Comparison of ENCODE assay signal across 11 mouse cellular contexts in genomic region chr12:104933217-104933616, GRCm38 (mm10).
DNase-seq lines count a peak whose midpoint lies in the region; ATAC-seq and TF ChIP-seq lines count a peak whose summit lies in the region.
"Had no signal": no experiment of that assay in that cellular context is flagged by ENCODE, and none has a peak within 500 bp of the region (broad histone marks: within the 10 kb centered on the region; RNA-seq: fewer than 3 reads in every experiment).

No protein-coding gene starts in this region.

- no peak overlapping the region for H3K4me3 ChIP-seq in lung, embryonic 14.5 days (ENCODE audit: low read depth, low read length)
- H3K4me3 ChIP-seq in MEL (ENCODE audit: control insufficient read depth in 1 of 2, insufficient read depth in 1 of 2, low read depth in 2 of 2, low read length in 2 of 2), result no peak overlapping the region
- no peak overlapping the region for H3K4me3 ChIP-seq in liver, embryonic 14.5 days (ENCODE audit: insufficient read depth in 1 of 2, low read depth in 2 of 2, low read length in 2 of 2)
- H3K4me3 ChIP-seq: lung, embryonic 15.5 days had no signal

- TF ChIP-seq RAD21 in MEL (IDR thresholded peaks at IDR 0.05; ENCODE audit: low read depth, low read length), result peak; percentile 13

- no peak overlapping the region for H3K4me2 ChIP-seq in lung, embryonic 14.5 days
- no peak overlapping the region for H3K4me2 ChIP-seq in liver, embryonic 14.5 days (ENCODE audit: low read depth)
- H3K4me2 ChIP-seq: lung, embryonic 15.5 days had no signal

- no peaks in the 10 kb centered on the region for H3K4me1 ChIP-seq in lung, embryonic 14.5 days (ENCODE audit: insufficient read depth)
- 0 out of 4 replicates have a peak, but pooled peaks cover 0 to 4% of the 10 kb centered on the region in 2 experiments for H3K4me1 ChIP-seq in MEL (ENCODE audit: control insufficient read depth in 1 of 2, insufficient read depth in 2 of 2, low read length in 2 of 2)
- H3K4me1 ChIP-seq in liver, embryonic 14.5 days (replicated peaks; ENCODE audit: control insufficient read depth in 2 of 2, insufficient read depth in 2 of 2, low read length in 1 of 2), result no peaks in the 10 kb centered on the region
- H3K4me1 ChIP-seq: lung, embryonic 15.5 days had no signal

- no peak overlapping the region for H3K27ac ChIP-seq in lung, embryonic 14.5 days (ENCODE audit: low read depth)
- H3K27ac ChIP-seq in MEL (ENCODE audit: control insufficient read depth, low read depth, low read length), result no peak overlapping the region
- no peak overlapping the region for H3K27ac ChIP-seq in liver, embryonic 14.5 days
- H3K27ac ChIP-seq: lung, embryonic 15.5 days had no signal

- ATAC-seq in lung, embryonic 14.5 days (ENCODE audit: insufficient read depth), result no peak
- ATAC-seq in liver, embryonic 14.5 days (ENCODE audit: insufficient read depth), result no peak
- ATAC-seq: forebrain, postnatal 0 days had no signal

- no peak overlapping the region for H3K9ac ChIP-seq in lung, embryonic 14.5 days
- H3K9ac ChIP-seq in MEL (ENCODE audit: control insufficient read depth, low read depth, low read length, poor library complexity, severe bottlenecking), result no peak overlapping the region
- H3K9ac ChIP-seq in liver, embryonic 14.5 days (replicated peaks), result no peak overlapping the region
- H3K9ac ChIP-seq: forebrain, postnatal 0 days; lung, embryonic 15.5 days had no signal

- 42% methylated on average over 2 of the region's 2 CpGs for WGBS in lung, embryonic 14.5 days
- 55% methylated on average over 2 of the region's 2 CpGs for WGBS in liver, embryonic 14.5 days (ENCODE audit: insufficient replicate concordance)

- TF ChIP-seq POLR2A in MEL (IDR thresholded peaks at IDR 0.05; ENCODE audit: control insufficient read depth in 1 of 2, insufficient read depth in 1 of 2, low read depth in 1 of 2, low read length in 2 of 2, poor library complexity in 1 of 2), result no peak

- peak; percentile 52 for TF ChIP-seq CTCF in lung, embryonic 14.5 days (IDR thresholded peaks at IDR 0.05; ENCODE audit: low read depth)
- TF ChIP-seq CTCF in MEL (IDR thresholded peaks at IDR 0.05 in 2 of 3, conservative IDR thresholded peaks at IDR 0.05 in 1 of 3; ENCODE audit: control insufficient read depth in 1 of 3, insufficient read depth in 1 of 3, low read depth in 2 of 3, low read length in 3 of 3, poor library complexity in 1 of 3, severe bottlenecking in 1 of 3), result peak; percentile 39 to 62 (median 50); a peak in 5 of 6 replicates
- peak; percentile 73 for TF ChIP-seq CTCF in liver, embryonic 14.5 days (IDR thresholded peaks at IDR 0.05; ENCODE audit: low read depth)

- H3K9me3 ChIP-seq in lung, embryonic 14.5 days (ENCODE audit: low read depth, low read length), result 0 out of 2 replicates have a peak, but pooled peaks cover 3% of the 10 kb centered on the region
- no peaks in the 10 kb centered on the region for H3K9me3 ChIP-seq in MEL (replicated peaks; ENCODE audit: insufficient read depth, low read length)
- H3K9me3 ChIP-seq in liver, embryonic 14.5 days (ENCODE audit: control insufficient read depth, low read length), result no peaks in the 10 kb centered on the region; the same call in 1 of the 2 replicates

- no peak for TF ChIP-seq EP300 in MEL (IDR thresholded peaks at IDR 0.05; ENCODE audit: low read depth in 1 of 2, low read length in 2 of 2)
- no peak for TF ChIP-seq EP300 in liver, embryonic 14.5 days (IDR thresholded peaks at IDR 0.05; ENCODE audit: low read depth)

- peak; percentile 30 for DNase-seq in embryo, embryonic 10.5 days (ENCODE audit: low spot score)
- DNase-seq in embryo, embryonic 11 days, result no peak
- DNase-seq in lung, embryonic 14.5 days, result peak; percentile 25
- DNase-seq in lung, adult 18-20 months, result no peak
- peak; percentile 27 for DNase-seq in MEL (ENCODE audit: low read depth, low spot score)
- peak in 1 of 3 experiments; percentile 2 for DNase-seq in liver, embryonic 14.5 days (ENCODE audit: low read depth in 3 of 3, low spot score in 3 of 3)
- no peak for DNase-seq in layer of hippocampus, postnatal 36 days
- DNase-seq in right cerebral cortex, adult 18-20 months, result no peak
- DNase-seq: forebrain, postnatal 0 days; heart, postnatal 10 days had no signal

- no peaks in the 10 kb centered on the region for H3K36me3 ChIP-seq in lung, embryonic 14.5 days (ENCODE audit: insufficient read depth)
- H3K36me3 ChIP-seq in MEL (ENCODE audit: control insufficient read depth in 1 of 2, insufficient read depth in 2 of 2, low read length in 2 of 2), result no peaks in the 10 kb centered on the region
- no peaks in the 10 kb centered on the region for H3K36me3 ChIP-seq in liver, embryonic 14.5 days (replicated peaks; ENCODE audit: control insufficient read depth, insufficient read depth, low read depth)
- H3K36me3 ChIP-seq: lung, embryonic 15.5 days had no signal

- no peaks in the 10 kb centered on the region for H3K27me3 ChIP-seq in lung, embryonic 14.5 days (ENCODE audit: insufficient read depth, low read length)
- H3K27me3 ChIP-seq in MEL (ENCODE audit: control insufficient read depth in 1 of 2, insufficient read depth in 2 of 2, low read length in 2 of 2), result no peaks in the 10 kb centered on the region
- no peaks in the 10 kb centered on the region for H3K27me3 ChIP-seq in liver, embryonic 14.5 days (ENCODE audit: control insufficient read depth, insufficient read depth, low read length)
- H3K27me3 ChIP-seq: lung, embryonic 15.5 days had no signal

- no peaks in the 10 kb centered on the region for H3K79me2 ChIP-seq in MEL (ENCODE audit: control insufficient read depth, insufficient read depth, low read length, poor library complexity)

TF ChIP-seq in MEL, 35 proteins besides CTCF, POLR2A, EP300 and RAD21:
- TF ChIP-seq SMC3 (IDR thresholded peaks at IDR 0.05; ENCODE audit: low read depth, low read length), result peak; percentile 29
- TF ChIP-seq GABPA (IDR thresholded peaks at IDR 0.05; ENCODE audit: low read depth, low read length), result no peak
TF ChIP-seq in MEL: peak in this region for 1.

Comparison
In these comparisons a context has a peak if more than half of its experiments do, and no peak if none do; other contexts are left out.
1. DNase-seq: peak in embryo, embryonic 10.5 days (single experiment), lung, embryonic 14.5 days (single experiment) and MEL (single experiment); none in embryo, embryonic 11 days (single experiment), lung, adult 18-20 months (0 of 2), layer of hippocampus, postnatal 36 days (0 of 2) and right cerebral cortex, adult 18-20 months (single experiment).
2. Peak in every context shown above with its lines, with median percentiles within 50 percentile points of each other: CTCF ChIP-seq.